Mouse (Mus musculus) kidney, adult 2 months (tissue): ENCODE measurements at regions not wholly inside any gene's neighbourhood (a gene's known extent, or its start where the extent isn't known, plus 50 kb on each side); places are given as distances from the start of the nearest gene placed in this dataset.

ENCODE experiments used
- CTCF ChIP-seq: fragments of 200-500 bp; conservative IDR thresholded peaks from 2 replicates; pipeline ENCODE4 v1.5.1; 2011; ENCODE audit warnings: low read depth, mild to moderate bottlenecking, control low read depth, low read length, moderate library complexity, mixed read lengths; ENCODE audit not compliant: insufficient read depth, insufficient read length
- POLR2A ChIP-seq: fragments of 200-500 bp; IDR thresholded peaks from one replicate; pipeline ENCODE4 v1.6.1; 2011; ENCODE audit warnings: low read depth, low read length, control low read depth

GRCm38 (mm10) chr1:71953292-71953691, 258.8 kb downstream of the Mreg start:
- no peak for TF ChIP-seq CTCF
- no peak for TF ChIP-seq POLR2A
